Mouse (Mus musculus) E14TG2a.4 (cell line): Measurements from ENCODE around the gene Glo1.
"Not testable (repeated sequence)": the region's sequence is repeated elsewhere in the genome, so short reads cannot be mapped to it uniquely, and the experiment has no call there.

ENCODE experiments used
- H3K27me3 ChIP-seq: 2 replicates; pipeline ENCODE4 v1.6.1; 2014; ENCODE audit warnings: low read length, control low read depth; ENCODE audit not compliant: insufficient read depth
- H3K36me3 ChIP-seq: 2 replicates; pipeline ENCODE4 v1.6.1; 2014; ENCODE audit warnings: low read length, control low read depth; ENCODE audit not compliant: insufficient read depth
- H3K4me1 ChIP-seq: replicated peaks from 2 replicates; pipeline ENCODE4 v1.6.1; 2014; ENCODE audit warnings: low read depth, low read length, control low read depth
- H3K4me3 ChIP-seq: replicated peaks from 2 replicates; pipeline ENCODE4 v1.5.1; 2014; ENCODE audit warnings: mild to moderate bottlenecking, low read length
- H3K9me3 ChIP-seq: 2 replicates; pipeline ENCODE4 v1.6.1; 2014; ENCODE audit warnings: low read length, control low read depth
- CTCF ChIP-seq: conservative IDR thresholded peaks from 2 replicates; pipeline ENCODE4 v1.5.1; 2014; ENCODE audit warnings: low read length
- NANOG ChIP-seq: IDR thresholded peaks from 2 replicates; pipeline ENCODE4 v1.6.1; 2014; ENCODE audit warnings: borderline replicate concordance, low read length, mixed read lengths
- POU5F1 ChIP-seq: IDR thresholded peaks from 2 replicates; pipeline ENCODE4 v1.6.1; 2014; ENCODE audit warnings: low read length, borderline replicate concordance

The Glo1 gene

DNA sequence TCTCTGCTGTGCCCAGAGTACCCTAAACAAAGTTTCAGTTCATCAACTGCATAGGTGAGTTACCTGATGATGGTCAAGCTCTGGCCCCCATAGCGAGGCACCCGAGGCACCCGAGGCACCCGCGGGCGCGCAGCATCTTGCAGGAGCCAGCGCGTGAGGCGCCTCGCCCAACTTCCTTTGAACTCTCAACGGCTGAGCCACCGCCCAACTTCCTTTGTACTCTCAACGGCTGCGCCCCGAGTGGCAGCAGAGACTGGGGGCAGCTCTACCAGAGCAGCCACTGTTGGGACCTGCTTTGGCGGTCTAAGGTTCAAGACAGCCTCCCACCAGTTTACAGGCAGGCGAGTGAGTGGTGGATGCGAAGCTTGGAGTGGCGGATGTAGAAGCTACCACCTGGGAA lies at the start of gene Glo1:
Gene Glo1 (minus strand): TSS at position 153 of the 400 bp plus-strand sequence.
- H3K27me3 ChIP-seq, H3K9me3 ChIP-seq: not testable (repeated sequence)
- Histone ChIP-seq H3K4me3 (peak within 1 kb of the TSS; percentile 71), H3K4me1 (peaks cover 42% of the 10 kb centered on the region), H3K36me3 (peaks cover 42% of the 10 kb centered on the region)

DNA sequence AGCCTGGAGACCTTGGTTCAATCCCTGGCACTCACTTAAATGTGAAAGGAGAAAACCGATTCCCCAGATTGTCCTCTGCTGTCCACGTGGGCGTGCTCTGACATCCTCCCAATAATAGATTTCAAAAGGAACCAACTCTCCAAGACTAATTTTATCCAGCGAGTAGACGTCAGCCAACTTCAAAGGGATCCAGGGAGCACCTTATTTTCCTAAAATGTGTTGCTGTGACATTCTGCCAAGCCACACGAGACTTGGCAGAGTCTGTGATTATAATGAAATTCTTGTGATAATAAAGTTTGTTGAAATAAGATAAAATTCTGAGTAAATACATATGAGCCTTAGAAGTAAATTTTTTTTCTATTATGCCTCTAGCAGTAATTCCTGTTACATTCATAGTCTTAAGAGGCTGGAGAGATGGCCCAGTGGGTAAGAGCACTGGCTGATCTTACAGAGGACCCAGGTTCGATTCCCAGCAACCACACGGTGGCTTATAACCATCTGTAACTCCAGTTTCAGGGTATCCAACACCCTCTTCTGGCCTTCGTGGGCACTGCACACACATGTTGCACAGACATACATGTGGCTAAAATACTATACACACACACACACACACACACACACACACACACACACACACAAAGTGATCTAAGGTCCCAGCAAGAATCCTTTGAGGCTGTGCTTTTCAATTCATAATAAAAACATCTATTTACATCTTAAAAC lies 48.5 kb upstream of the Glo1 start:
- H3K36me3 ChIP-seq = peaks cover 96% of the 10 kb centered on the region
- TF ChIP-seq CTCF (peak; percentile 22; the same call in 1 of the 2 replicates), NANOG (no peak), POU5F1 (no peak)
- no peak overlapping the region for H3K4me3 ChIP-seq
- no peaks in the 10 kb centered on the region for H3K27me3 ChIP-seq
- peaks cover 16% of the 10 kb centered on the region for H3K4me1 ChIP-seq
- H3K9me3 ChIP-seq = 0 out of 2 replicates have a peak, but pooled peaks cover 2% of the 10 kb centered on the region

DNA sequence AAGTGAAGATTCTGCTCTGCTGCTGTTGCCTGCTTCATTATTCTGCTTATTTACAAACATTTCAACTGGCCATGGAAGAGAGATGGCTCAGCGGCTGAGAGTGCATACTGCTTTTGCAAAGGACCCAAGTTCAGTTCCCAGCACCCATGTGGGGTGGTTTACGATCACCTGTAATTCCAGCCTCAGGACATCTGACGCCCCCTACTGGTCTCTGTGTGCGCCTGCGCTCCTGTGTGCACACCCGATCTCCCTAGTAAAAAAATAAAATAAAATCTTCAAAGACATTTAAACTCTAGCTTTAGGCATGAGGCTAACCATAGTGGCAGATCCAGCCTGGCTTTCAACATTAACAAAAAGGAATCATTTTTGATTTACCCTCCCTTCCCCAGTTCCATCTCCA lies 46.4 kb upstream of the Glo1 start:
- no peak overlapping the region for H3K4me3 ChIP-seq
- no peaks in the 10 kb centered on the region for H3K9me3 ChIP-seq
- TF ChIP-seq CTCF = peak; percentile 98
- no peak for TF ChIP-seq NANOG
- no peak for TF ChIP-seq POU5F1
- H3K27me3 ChIP-seq = no peaks in the 10 kb centered on the region
- peaks cover 16% of the 10 kb centered on the region for H3K4me1 ChIP-seq
- peaks cover 98% of the 10 kb centered on the region for H3K36me3 ChIP-seq

DNA sequence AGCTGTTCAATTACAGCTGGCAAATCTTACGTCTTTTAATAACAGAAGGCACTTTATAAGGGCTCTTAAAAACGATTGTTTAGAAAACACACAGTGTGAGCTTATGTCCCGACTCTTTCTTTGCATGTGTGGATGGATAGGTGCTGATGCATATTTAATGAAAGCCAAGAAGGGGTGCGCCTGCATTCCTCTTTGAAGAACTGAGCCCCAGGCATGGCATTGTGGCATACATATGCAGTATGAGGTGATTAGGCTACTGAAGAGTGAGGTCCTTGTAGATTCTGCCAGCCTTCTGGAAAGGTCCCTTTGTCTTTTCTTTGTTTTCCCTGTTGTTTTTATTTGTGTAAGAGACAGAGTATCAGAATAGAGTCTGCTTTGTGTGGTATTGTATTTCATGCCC lies 45.9 kb upstream of the Glo1 start:
- TF ChIP-seq POU5F1 = no peak
- TF ChIP-seq NANOG = no peak
- TF ChIP-seq CTCF = no peak
- peaks cover 16% of the 10 kb centered on the region for H3K4me1 ChIP-seq
- peaks cover 98% of the 10 kb centered on the region for H3K36me3 ChIP-seq
- no peak overlapping the region for H3K4me3 ChIP-seq
- no peaks in the 10 kb centered on the region for H3K27me3 ChIP-seq
- H3K9me3 ChIP-seq = no peaks in the 10 kb centered on the region

DNA sequence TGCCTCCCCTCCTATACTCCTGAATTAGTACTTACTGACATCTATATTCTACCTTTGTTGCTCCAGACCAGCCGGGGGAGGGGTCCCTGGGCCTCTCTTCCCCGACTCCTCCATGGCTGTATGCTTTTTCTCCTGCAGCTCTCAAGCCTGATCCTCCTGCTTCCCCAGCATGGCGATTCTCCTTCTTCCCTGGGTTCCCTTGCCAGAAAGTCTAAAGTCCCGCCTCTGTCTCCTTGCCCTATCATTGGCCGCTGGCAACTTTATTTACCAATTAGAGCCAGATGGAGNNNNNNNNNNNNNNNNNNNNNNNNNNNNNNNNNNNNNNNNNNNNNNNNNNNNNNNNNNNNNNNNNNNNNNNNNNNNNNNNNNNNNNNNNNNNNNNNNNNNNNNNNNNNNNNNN lies 38.2 kb upstream of the Glo1 start:
- peaks cover 28% of the 10 kb centered on the region for H3K4me1 ChIP-seq
- no peaks in the 10 kb centered on the region for H3K9me3 ChIP-seq
- peaks cover 93% of the 10 kb centered on the region for H3K36me3 ChIP-seq
- H3K4me3 ChIP-seq = no peak overlapping the region; the same call in 1 of the 2 replicates
- H3K27me3 ChIP-seq = no peaks in the 10 kb centered on the region
- no peak for TF ChIP-seq CTCF
- no peak for TF ChIP-seq POU5F1
- no peak for TF ChIP-seq NANOG

DNA sequence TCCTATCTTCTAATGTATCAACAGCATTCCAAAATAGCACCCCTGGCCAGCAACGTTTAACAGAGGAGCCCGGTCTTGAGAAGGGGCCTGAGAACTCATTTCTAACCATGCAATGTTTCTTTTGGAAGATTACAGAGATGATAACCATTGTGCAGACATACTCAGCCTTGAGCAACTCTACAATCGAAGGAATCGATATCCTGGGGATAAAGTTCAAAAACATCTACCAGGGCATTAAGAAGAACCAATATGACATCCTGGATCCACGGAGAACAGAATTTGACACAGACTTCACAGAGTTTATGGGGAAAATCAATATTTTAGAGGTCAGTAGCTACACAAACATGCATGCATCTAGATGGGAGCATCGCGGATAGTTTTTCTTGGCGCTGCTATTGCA lies 36.5 kb upstream of the Glo1 start:
- TF ChIP-seq CTCF (no peak), POU5F1 (no peak), NANOG (no peak)
- H3K4me3 ChIP-seq = no peak overlapping the region

DNA sequence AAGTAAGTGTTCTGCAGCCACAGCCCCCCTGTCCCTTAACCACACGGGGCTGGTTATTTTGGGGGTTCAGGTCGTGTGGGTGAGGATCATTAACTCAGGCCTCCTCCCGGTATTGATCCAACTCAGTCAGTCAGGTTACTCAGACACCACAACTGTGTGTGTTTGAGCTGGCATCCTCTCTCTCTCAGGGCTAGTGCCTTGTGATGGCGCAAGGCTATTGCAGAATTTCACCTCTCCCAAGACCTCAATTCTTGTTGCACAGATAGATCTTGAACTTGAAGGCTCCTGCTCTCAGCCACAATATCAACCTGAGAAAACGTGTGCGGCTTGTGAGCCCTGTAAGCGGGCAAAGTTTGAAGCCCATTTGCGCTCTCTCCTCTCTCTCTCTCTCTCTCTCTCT lies 35.5 kb upstream of the Glo1 start:
- Histone ChIP-seq H3K4me3 (no peak overlapping the region), H3K36me3 (peaks cover 93% of the 10 kb centered on the region), H3K27me3 (no peaks in the 10 kb centered on the region), H3K4me1 (peaks cover 54% of the 10 kb centered on the region), H3K9me3 (no peaks in the 10 kb centered on the region)
- TF ChIP-seq NANOG (no peak), CTCF (no peak), POU5F1 (no peak)

More for the DNA sequence above, 36.5 kb upstream of the Glo1 start:
- H3K4me1 ChIP-seq = peaks cover 44% of the 10 kb centered on the region
- no peaks in the 10 kb centered on the region for H3K27me3 ChIP-seq
- H3K9me3 ChIP-seq = no peaks in the 10 kb centered on the region
- H3K36me3 ChIP-seq = peaks cover 93% of the 10 kb centered on the region

DNA sequence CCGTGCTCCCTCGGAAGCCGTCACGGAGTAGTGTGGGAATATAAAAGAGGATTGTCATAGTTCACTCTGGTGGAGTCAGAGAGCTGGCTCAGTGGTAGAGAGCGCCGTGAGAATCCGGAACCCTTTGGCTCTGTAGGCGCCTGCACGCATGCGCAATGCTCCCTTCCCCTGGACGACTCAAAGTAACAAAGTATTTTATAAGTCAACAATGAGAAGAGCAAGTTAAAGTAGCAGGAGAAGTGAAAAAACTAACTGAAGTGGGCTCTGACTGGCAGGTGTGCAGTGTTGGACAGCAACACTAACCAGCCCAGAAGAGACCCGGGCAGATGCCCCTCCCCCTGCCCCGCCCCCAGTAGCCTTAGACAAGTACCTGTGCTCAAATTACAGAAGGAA lies 31.5 kb upstream of the Glo1 start:
- H3K27me3 ChIP-seq = no peaks in the 10 kb centered on the region
- H3K4me3 ChIP-seq = peak overlapping the region; percentile 33; the same call in 1 of the 2 replicates
- no peaks in the 10 kb centered on the region for H3K9me3 ChIP-seq
- TF ChIP-seq CTCF (no peak), POU5F1 (no peak), NANOG (no peak)
- peaks cover 48% of the 10 kb centered on the region for H3K4me1 ChIP-seq
- H3K36me3 ChIP-seq = peaks cover 97% of the 10 kb centered on the region

DNA sequence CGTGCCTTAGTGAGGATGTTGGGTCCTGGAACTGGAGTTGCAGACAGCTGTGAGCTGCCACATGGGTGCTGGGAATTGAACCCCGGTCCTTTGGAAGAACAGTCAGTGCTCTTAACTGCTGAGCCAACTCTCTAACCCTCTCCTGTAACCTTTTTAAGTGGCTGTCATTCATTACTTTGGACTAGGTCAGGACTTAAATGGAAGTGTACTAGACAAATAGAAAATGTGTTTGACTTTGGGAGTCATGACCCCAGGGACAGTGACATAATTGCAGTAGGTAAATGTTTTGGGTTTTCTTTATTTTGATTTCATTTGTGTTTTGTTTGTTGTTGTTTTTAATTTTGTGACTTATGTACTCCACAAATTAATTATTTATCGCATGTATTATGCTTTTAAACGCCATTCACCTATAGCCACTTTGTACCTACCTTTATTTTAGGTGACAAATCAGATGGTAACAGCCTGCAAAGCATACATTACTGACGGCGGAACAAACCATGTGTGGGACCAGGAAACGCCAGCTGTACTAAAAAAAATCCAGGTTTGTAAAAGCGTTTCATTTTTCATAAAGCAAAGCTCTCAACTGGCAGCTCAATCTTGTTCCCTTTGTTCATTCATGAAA lies 31.0 kb upstream of the Glo1 start:
- no peaks in the 10 kb centered on the region for H3K9me3 ChIP-seq
- peak overlapping the region; percentile 33; the same call in 1 of the 2 replicates for H3K4me3 ChIP-seq
- peaks cover 97% of the 10 kb centered on the region for H3K36me3 ChIP-seq
- H3K27me3 ChIP-seq = no peaks in the 10 kb centered on the region
- no peak for TF ChIP-seq NANOG
- TF ChIP-seq CTCF = no peak
- TF ChIP-seq POU5F1 = no peak
- H3K4me1 ChIP-seq = peaks cover 48% of the 10 kb centered on the region
